Mouse (Mus musculus) retina, postnatal 1 day (tissue): ENCODE results near the gene Ica1.

ENCODE experiments used
- DNase-seq: peaks from one replicate; pipeline ENCODE4 v3.0.0-alpha.2; 2012

Gene Ica1

GRCm38 (mm10) chr6:8640863-8641262 is 137.4 kb downstream of the Ica1 start:
- DNase-seq, result no peak

GRCm38 (mm10) chr6:8639526-8639925 is 138.8 kb downstream of the Ica1 start:
- no peak for DNase-seq

- no peak for DNase-seq
These were observed 139.4 kb downstream of the Ica1 start for GRCm38 (mm10) chr6:8638899-8639298.

GRCm38 (mm10) chr6:8638122-8638521 is 140.2 kb downstream of the Ica1 start:
- no peak for DNase-seq

- no peak for DNase-seq
These were observed 145.6 kb downstream of the Ica1 start for GRCm38 (mm10) chr6:8632701-8633100.

- DNase-seq, result no peak
These were observed 146.2 kb downstream of the Ica1 start for GRCm38 (mm10) chr6:8631986-8632632.

- no peak for DNase-seq
These were observed 146.9 kb downstream of the Ica1 start for GRCm38 (mm10) chr6:8631362-8631761.

- DNase-seq, result no peak
These were observed 147.8 kb downstream of the Ica1 start for GRCm38 (mm10) chr6:8630531-8630930.

- no peak for DNase-seq
These were observed 149.5 kb downstream of the Ica1 start for GRCm38 (mm10) chr6:8628715-8629267.

GRCm38 (mm10) chr6:8628226-8628625 is 150.1 kb downstream of the Ica1 start:
- DNase-seq, result no peak

GRCm38 (mm10) chr6:8623045-8623444 is 155.2 kb downstream of the Ica1 start:
- DNase-seq, result no peak

- DNase-seq, result no peak
These were observed 158.5 kb downstream of the Ica1 start for GRCm38 (mm10) chr6:8619582-8620350.

- no peak for DNase-seq
These were observed 160.9 kb downstream of the Ica1 start for GRCm38 (mm10) chr6:8617369-8617768.

GRCm38 (mm10) chr6:8591665-8592064 is 186.6 kb downstream of the Ica1 start:
- DNase-seq, result no peak

- DNase-seq, result no peak
These were observed 194.4 kb downstream of the Ica1 start for GRCm38 (mm10) chr6:8583892-8584291.

GRCm38 (mm10) chr6:8582377-8582776 is 195.9 kb downstream of the Ica1 start:
- no peak for DNase-seq
